Mouse (Mus musculus) liver, embryonic 13.5 days (tissue): ENCODE results near the gene Lpo. TPM values are rescaled to one million over a fixed set of nuclear protein-coding genes. Genes with fewer than 3 reads are reported as not detected.
"Not testable (repeated sequence)": the region's sequence is repeated elsewhere in the genome, so short reads cannot be mapped to it uniquely, and the experiment has no call there.

ENCODE experiments used
- ATAC-seq: fragments of 200-750 bp; cut with Nextera tagmentation; 2 replicates; pipeline ENCODE4 v1.8.0; 2017; ENCODE audit warnings: low read depth, mild to moderate bottlenecking, moderate number of reproducible peaks, moderate library complexity
- DNase-seq: peaks from one replicate; pipeline ENCODE4 v3.0.0; 2022
- H3K27ac ChIP-seq: fragments of 300-500 bp; sonication (generic); 2 replicates; pipeline ENCODE4 v1.5.1; 2015; ENCODE audit warnings: moderate library complexity, mild to moderate bottlenecking, inconsistent platforms
- H3K27me3 ChIP-seq: fragments of 300-500 bp; sonication (generic); 2 replicates; pipeline ENCODE4 v1.6.1; 2015; ENCODE audit warnings: mild to moderate bottlenecking, inconsistent platforms
- H3K36me3 ChIP-seq: fragments of 300-500 bp; sonication (generic); 2 replicates; pipeline ENCODE4 v1.6.1; 2015; ENCODE audit warnings: mild to moderate bottlenecking, inconsistent platforms
- H3K4me1 ChIP-seq: fragments of 300-500 bp; sonication (generic); replicated peaks from 2 replicates; pipeline ENCODE4 v1.6.1; 2015; ENCODE audit warnings: inconsistent platforms
- H3K4me2 ChIP-seq: fragments of 300-500 bp; sonication (generic); 2 replicates; pipeline ENCODE4 v1.6.1; 2015; ENCODE audit warnings: inconsistent platforms, mild to moderate bottlenecking, moderate library complexity
- H3K4me3 ChIP-seq: fragments of 300-500 bp; sonication (generic); replicated peaks from 2 replicates; pipeline ENCODE4 v1.5.1; 2015; ENCODE audit warnings: mild to moderate bottlenecking, inconsistent platforms
- H3K9ac ChIP-seq: fragments of 300-500 bp; sonication (generic); 2 replicates; pipeline ENCODE4 v1.6.1; 2015; ENCODE audit warnings: mild to moderate bottlenecking, inconsistent platforms
- H3K9me3 ChIP-seq: fragments of 300-500 bp; sonication (generic); replicated peaks from 2 replicates; pipeline ENCODE4 v1.6.1; 2016; ENCODE audit warnings: inconsistent platforms
- WGBS: fragments of 180-500 bp; shearing (Covaris S2); methylation state at CpG from one replicate; pipeline ENCODE4 v1.1.7; 2015; ENCODE audit not compliant: insufficient replicate concordance; 5-methylcytosine and 5-hydroxymethylcytosine counted together
- polyA plus RNA-seq: library from polyadenylated mRNA; unstranded; fragments of >200 nt; fragmentation: Nextera tagmentation; extraction: Ambion mirVana; gene quantifications from 2 replicates; pipeline ENCODE4 v1.2.1, GENCODE M21; 2015

The Lpo gene
- not detected in 2 replicates for polyA plus RNA-seq

DNA sequence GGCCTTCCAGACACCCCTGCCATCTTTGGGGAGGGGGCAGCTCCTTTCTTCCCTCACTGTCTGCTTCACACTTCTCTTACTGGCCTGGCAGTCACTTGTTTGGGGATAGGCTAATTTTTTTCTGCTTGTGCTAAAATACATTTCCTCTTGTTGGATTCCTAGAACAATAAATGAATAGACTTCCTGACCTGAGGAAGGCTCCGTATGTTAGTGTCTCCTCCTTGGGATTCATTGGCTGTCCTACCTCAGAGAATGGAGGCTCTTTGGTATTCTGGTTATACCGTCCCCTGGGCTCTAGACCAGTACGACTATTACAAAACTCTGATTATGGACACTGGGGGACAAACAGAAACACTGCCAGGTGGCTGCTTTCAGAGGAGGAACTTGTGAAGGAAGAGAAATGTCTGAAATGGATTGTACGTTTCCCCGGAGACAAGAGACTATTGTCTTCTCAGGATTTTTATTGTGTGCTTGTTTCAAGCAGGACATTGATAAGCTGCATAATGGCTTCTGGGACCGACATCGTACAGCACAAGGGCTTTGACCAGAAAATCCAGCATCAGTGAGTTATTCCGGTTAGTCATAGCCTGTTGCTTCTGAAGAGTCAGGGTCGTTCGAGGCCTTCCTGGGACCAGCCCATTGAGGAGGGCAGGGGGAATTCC lies at the start of gene Lpo:
TSS of gene Lpo (minus strand) at position 51 of the 662 bp plus-strand sequence.
- H3K9me3 ChIP-seq, result no peaks in the 10 kb centered on the region
- H3K27me3 ChIP-seq, result no peaks in the 10 kb centered on the region
- no peaks in the 10 kb centered on the region for H3K4me1 ChIP-seq
- 55% methylated on average over 10 of the region's 10 CpGs for WGBS
- H3K36me3 ChIP-seq, result no peaks in the 10 kb centered on the region
- H3K4me2 ChIP-seq, result no peak within 1 kb of the TSS
- ATAC-seq (no peak), DNase-seq (no peak)
- H3K27ac ChIP-seq, result no peak within 1 kb of the TSS
- no peak within 1 kb of the TSS for H3K9ac ChIP-seq
- H3K4me3 ChIP-seq, result no peak within 1 kb of the TSS

DNA sequence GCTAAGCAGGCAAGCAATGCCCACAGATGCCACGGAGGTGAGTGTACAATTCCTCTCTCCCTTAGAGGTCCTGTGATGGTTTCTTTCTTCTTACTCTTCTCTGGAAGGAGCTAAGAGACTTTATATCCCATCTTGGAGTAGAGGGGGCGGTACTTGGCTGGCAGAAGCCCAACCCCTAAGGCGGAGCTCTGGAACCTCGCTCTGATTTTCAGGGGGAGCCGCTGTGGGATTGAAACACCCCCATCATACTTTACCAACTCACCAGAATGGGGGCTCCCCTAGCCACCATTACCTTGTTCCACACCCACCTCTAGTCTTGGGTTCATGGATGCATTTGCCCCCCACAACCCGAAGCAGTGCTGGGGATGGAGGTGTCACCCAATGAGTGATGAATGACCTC lies 47.3 kb upstream of the Lpo start, which contains the start of gene Epx:
TSS of gene Epx (minus strand) at position 101 of the 400 bp plus-strand sequence.
- Histone ChIP-seq H3K4me1 (no peaks in the 10 kb centered on the region), H3K4me3 (no peak within 1 kb of the TSS), H3K27me3 (0 out of 2 replicates have a peak, but pooled peaks cover 4% of the 10 kb centered on the region), H3K27ac (no peak within 1 kb of the TSS), H3K9ac (no peak within 1 kb of the TSS), H3K36me3 (no peaks in the 10 kb centered on the region), H3K4me2 (no peak within 1 kb of the TSS), H3K9me3 (no peaks in the 10 kb centered on the region)
- 68% methylated on average over 6 of the region's 6 CpGs for WGBS
- DNase-seq (no peak), ATAC-seq (no peak)

DNA sequence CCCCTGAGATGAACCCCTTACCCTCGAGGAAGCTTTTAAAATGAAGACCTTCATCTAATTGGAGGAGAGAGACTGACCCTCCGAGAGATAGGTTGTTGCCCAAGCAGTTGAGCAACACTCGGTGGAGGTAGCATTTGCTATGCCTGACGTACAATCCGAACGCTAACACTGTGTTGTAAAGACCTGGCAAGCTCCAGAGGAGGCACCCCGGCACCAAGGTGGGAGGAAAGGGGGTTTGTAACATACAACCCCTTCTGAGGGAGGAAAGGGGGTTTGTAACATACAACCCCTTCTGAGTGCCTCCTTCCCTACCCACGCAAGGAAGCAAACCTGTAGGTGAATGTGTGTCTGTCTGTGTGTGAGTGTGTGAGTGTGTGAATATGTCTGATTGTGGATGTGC lies 43.7 kb upstream of the Lpo start:
- no peak for ATAC-seq
- no peaks in the 10 kb centered on the region for H3K4me1 ChIP-seq
- H3K9me3 ChIP-seq, result no peaks in the 10 kb centered on the region
- no peak overlapping the region for H3K4me2 ChIP-seq
- no peaks in the 10 kb centered on the region for H3K36me3 ChIP-seq
- no peak overlapping the region for H3K27ac ChIP-seq
- H3K9ac ChIP-seq, result no peak overlapping the region
- WGBS, result 50% methylated on average over 8 of the region's 8 CpGs
- 0 out of 2 replicates have a peak, but pooled peaks cover 4% of the 10 kb centered on the region for H3K27me3 ChIP-seq
- no peak overlapping the region for H3K4me3 ChIP-seq
- DNase-seq, result no peak

DNA sequence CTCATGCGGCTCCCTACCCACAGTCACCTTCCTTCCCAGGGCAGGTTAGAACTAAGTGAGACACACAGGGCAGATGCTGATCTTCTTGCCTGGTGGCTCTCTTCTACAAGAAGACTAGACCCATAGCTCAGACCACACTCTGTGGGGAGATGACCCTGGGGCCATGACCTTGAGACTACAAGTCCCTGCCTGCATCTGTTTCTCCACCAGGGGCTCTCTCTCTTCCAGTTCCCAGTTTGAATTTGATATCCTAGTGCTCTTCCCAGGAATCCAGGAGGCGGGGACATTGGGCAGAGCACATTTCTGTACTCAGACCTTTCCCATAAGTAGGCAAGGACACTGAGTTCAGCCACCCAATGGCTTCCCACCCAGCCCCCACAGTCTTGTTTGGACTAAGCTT lies 42.0 kb upstream of the Lpo start:
- Histone ChIP-seq H3K9me3 (no peaks in the 10 kb centered on the region), H3K4me1 (no peaks in the 10 kb centered on the region), H3K9ac (no peak overlapping the region), H3K27ac (no peak overlapping the region), H3K4me2 (no peak overlapping the region), H3K27me3 (0 out of 2 replicates have a peak, but pooled peaks cover 4% of the 10 kb centered on the region), H3K36me3 (no peaks in the 10 kb centered on the region), H3K4me3 (no peak overlapping the region)
- ATAC-seq, result no peak
- 52% methylated on average over 2 of the region's 2 CpGs for WGBS
- no peak for DNase-seq

DNA sequence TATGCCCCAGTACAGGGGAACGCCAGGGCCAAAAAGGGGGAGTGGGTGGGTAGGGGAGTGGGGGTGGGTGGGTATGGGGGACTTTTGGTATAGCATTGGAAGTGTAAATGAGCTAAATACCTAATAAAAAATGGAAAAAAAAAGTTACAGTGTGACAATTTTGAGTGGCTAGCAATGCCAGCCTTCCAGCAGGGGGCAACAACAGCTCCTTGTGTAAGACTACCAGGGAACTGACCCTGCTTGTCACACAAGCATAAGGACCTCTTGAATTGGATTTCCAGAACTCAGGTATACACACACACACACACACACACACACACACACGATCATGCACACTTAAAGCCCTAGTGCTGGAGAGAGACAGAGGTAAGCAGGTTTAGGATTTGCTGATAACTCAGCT lies 38.8 kb upstream of the Lpo start:
- not testable (repeated sequence) for H3K36me3 ChIP-seq, H3K9me3 ChIP-seq, ATAC-seq, H3K9ac ChIP-seq, DNase-seq, H3K27me3 ChIP-seq, H3K4me1 ChIP-seq, H3K4me2 ChIP-seq, H3K4me3 ChIP-seq, H3K27ac ChIP-seq
- 47% methylated on average over 1 of the region's 2 CpGs for WGBS

DNA sequence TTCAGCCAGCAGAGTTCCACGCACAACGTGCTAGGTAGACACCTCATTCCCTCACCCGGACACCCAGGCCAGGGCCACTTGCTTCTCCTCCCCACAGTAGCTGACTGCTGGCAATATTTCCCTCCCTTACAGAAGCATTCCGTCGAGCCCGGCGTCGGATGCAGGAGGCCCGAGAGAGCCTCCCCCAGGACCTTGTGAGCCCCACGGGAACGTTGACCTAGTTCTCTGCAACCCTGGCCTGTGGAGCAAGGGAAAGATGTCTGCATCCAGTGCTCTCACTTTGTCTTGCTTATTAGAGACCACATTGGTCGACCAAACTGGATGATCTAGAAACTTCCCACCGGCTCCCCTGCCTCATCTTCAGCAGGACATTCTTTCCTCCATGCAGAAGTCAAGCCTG lies 34.7 kb upstream of the Lpo start:
- H3K4me2 ChIP-seq, result no peak overlapping the region
- H3K9ac ChIP-seq, result no peak overlapping the region
- no peak overlapping the region for H3K4me3 ChIP-seq
- H3K4me1 ChIP-seq, result no peaks in the 10 kb centered on the region
- 72% methylated on average over 13 of the region's 13 CpGs for WGBS
- no peaks in the 10 kb centered on the region for H3K9me3 ChIP-seq
- H3K36me3 ChIP-seq, result no peaks in the 10 kb centered on the region
- H3K27ac ChIP-seq, result no peak overlapping the region
- no peaks in the 10 kb centered on the region for H3K27me3 ChIP-seq
- no peak for ATAC-seq
- no peak for DNase-seq

- no peaks in the 10 kb centered on the region for H3K9me3 ChIP-seq
- no peak for DNase-seq
- H3K4me2 ChIP-seq, result no peak overlapping the region
- H3K36me3 ChIP-seq, result peaks cover 4% of the 10 kb centered on the region; the same call in 1 of the 2 replicates
- ATAC-seq, result no peak
- H3K4me1 ChIP-seq, result no peaks in the 10 kb centered on the region
- H3K4me3 ChIP-seq, result no peak overlapping the region
- WGBS, result 78% methylated on average over 9 of the region's 9 CpGs
- no peak overlapping the region for H3K9ac ChIP-seq
- H3K27ac ChIP-seq, result no peak overlapping the region
- no peaks in the 10 kb centered on the region for H3K27me3 ChIP-seq
Observed at GRCm38 (mm10) chr11:87860426-87860825, 32.3 kb upstream of the Lpo start.

- ATAC-seq (no peak), DNase-seq (no peak)
- Histone ChIP-seq H3K27ac (no peak overlapping the region), H3K36me3 (peaks cover 4% of the 10 kb centered on the region; the same call in 1 of the 2 replicates), H3K9me3 (no peaks in the 10 kb centered on the region), H3K4me2 (no peak overlapping the region), H3K9ac (no peak overlapping the region), H3K4me3 (no peak overlapping the region), H3K4me1 (no peaks in the 10 kb centered on the region), H3K27me3 (no peaks in the 10 kb centered on the region)
- WGBS, result 75% methylated on average over 11 of the region's 11 CpGs
Observed at GRCm38 (mm10) chr11:87859273-87859672, 31.2 kb upstream of the Lpo start.

DNA sequence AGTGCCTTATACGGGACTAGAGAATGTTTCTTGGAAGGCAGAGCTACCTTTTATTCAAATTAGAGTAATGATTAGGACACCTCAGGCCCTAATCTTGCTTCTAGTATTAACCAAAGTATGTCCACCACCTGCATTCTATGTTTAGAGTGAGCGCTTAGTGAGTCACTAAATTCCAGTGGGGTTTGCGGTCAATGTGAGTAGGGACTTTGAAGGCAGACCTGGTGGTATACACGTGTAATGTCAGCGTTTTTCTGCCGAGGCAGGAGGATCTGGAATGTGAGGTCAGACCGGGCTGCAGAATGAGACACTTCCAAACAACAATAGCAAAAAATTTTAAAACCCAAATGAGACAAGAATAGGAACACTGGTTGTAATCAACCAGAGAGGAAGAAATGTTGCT lies 26.5 kb upstream of the Lpo start:
- Histone ChIP-seq H3K27ac (no peak overlapping the region), H3K4me3 (no peak overlapping the region), H3K36me3 (peaks cover 4% of the 10 kb centered on the region; the same call in 1 of the 2 replicates), H3K4me1 (peaks cover 14% of the 10 kb centered on the region), H3K27me3 (no peaks in the 10 kb centered on the region), H3K4me2 (no peak overlapping the region), H3K9ac (no peak overlapping the region), H3K9me3 (no peaks in the 10 kb centered on the region)
- WGBS, result 67% methylated on average over 7 of the region's 7 CpGs
- ATAC-seq (no peak), DNase-seq (no peak)

DNA sequence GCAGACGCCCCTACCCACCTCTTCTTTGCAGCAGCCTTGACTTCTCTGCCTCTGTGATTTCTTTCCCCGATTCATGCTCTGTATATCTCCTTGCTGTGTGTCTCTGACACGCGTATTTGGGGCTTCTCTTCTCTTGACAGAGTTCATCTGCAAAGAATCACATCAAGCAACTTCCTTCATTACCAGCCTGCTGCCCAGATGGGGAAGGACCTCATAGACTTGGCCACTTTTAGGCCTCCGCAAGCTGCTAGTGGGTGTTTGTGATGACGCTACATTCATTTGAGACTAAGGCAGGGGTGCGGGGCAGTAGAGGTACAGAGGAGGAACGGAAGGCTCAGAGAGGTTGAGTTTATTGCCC lies 25.5 kb upstream of the Lpo start:
- Histone ChIP-seq H3K4me3 (peak overlapping the region; percentile 67), H3K4me2 (peak overlapping the region; percentile 70), H3K27me3 (no peaks in the 10 kb centered on the region), H3K36me3 (peaks cover 4% of the 10 kb centered on the region; the same call in 1 of the 2 replicates), H3K4me1 (peaks cover 14% of the 10 kb centered on the region), H3K9me3 (no peaks in the 10 kb centered on the region), H3K9ac (peak overlapping the region; percentile 18; the same call in 1 of the 2 replicates), H3K27ac (no peak overlapping the region)
- no peak for ATAC-seq
- WGBS, result 40% methylated on average over 8 of the region's 8 CpGs
- no peak for DNase-seq

DNA sequence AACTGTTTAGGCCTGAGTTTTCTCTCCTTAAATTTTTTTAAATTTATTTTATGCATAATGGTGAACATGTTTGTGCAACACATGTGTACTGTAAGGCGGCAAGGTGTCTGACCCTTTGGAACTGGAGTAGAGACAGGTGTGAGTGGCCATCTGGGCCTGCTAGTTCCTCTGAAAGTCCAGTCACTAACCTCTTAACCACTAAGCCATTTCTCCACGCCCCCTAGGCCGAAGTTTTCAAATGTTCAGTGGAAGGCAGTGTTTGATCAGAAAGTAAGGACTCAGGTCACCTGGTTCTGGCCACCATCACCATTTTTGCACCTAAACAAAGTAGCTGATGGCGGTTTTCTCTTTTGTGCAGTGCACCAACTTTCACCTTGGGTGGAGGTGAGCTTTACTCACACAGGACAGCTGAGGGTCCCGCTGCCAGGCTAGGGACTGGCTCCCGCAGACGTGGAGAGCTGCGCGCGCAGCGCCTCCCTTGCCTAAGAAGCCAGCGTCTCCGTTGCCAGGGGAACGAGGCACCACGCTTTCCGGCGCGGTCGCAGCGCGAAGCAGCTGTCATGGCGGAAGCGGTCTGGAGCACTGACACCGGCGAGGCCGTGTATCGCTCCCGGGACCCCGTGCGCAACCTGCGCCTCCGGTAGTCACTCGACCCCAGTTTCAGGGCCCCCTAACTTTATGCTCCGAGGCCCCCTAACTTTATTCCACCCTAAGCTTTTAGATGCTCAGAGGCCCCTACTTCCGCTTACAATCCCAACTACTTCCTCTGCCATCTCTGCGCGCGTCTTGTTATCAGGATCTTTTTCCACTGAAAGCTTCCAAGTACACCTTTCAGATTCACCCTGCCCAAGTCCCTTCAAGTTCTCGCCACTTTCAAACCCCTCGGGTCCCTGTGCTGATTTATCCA lies 24.9 kb upstream of the Lpo start, which contains the start of gene Mks1:
TSS of gene Mks1 (plus strand) at position 526 of the 907 bp plus-strand sequence.
- 3% methylated on average over 40 of the region's 40 CpGs for WGBS
- Histone ChIP-seq H3K27me3 (no peaks in the 10 kb centered on the region), H3K9ac (peak within 1 kb of the TSS; percentile 18; the same call in 1 of the 2 replicates), H3K4me3 (peak within 1 kb of the TSS; percentile 67), H3K9me3 (no peaks in the 10 kb centered on the region), H3K36me3 (peaks cover 4% of the 10 kb centered on the region; the same call in 1 of the 2 replicates), H3K4me2 (peak within 1 kb of the TSS; percentile 70), H3K4me1 (peaks cover 14% of the 10 kb centered on the region), H3K27ac (no peak within 1 kb of the TSS)
- ATAC-seq (peak; percentile 79), DNase-seq (peak; percentile 79)
